Mouse (Mus musculus): ENCODE data around the gene Avil. TPM values are rescaled to one million over a fixed set of nuclear protein-coding genes. Genes with fewer than 3 reads are reported as not detected.

Gene Avil
- polyA plus RNA-seq, 1 experiment from 2014 or later = 10.7 TPM

- no peaks in the 10 kb centered on the region for H3K27me3 ChIP-seq (ENCODE audit: control insufficient read depth, insufficient read depth, low read length)
- WGBS = 78% methylated on average over 12 of the region's 12 CpGs
- no peak overlapping the region for H3K9ac ChIP-seq (ENCODE audit: low read length)
- no peaks in the 10 kb centered on the region for H3K9me3 ChIP-seq (ENCODE audit: control insufficient read depth, low read length)
- no peak overlapping the region for H3K4me2 ChIP-seq (replicated peaks; ENCODE audit: low read depth)
- no peak overlapping the region for H3K27ac ChIP-seq (replicated peaks)
- no peaks in the 10 kb centered on the region; the same call in 1 of the 2 replicates for H3K4me1 ChIP-seq (replicated peaks; ENCODE audit: control insufficient read depth, insufficient read depth)
- DNase-seq (ENCODE audit: low spot score) = no peak
- H3K36me3 ChIP-seq (ENCODE audit: control insufficient read depth, insufficient read depth, low read length) = no peaks in the 10 kb centered on the region
- no peak for ATAC-seq (ENCODE audit: low FRiP score, low TSS enrichment)
- TF ChIP-seq EP300 (optimal IDR thresholded peaks at IDR 0.05) (no peak), CTCF (IDR thresholded peaks at IDR 0.05; ENCODE audit: low read depth) (no peak)
- no peak overlapping the region for H3K4me3 ChIP-seq (ENCODE audit: low read depth, low read length)
These were observed 35.8 kb downstream of the Avil start for GRCm38 (mm10) chr10:127036273-127036672.

GRCm38 (mm10) chr10:127037641-127038040 is 37.1 kb downstream of the Avil start:
- H3K4me1 ChIP-seq (replicated peaks; ENCODE audit: control insufficient read depth, insufficient read depth) = no peaks in the 10 kb centered on the region; the same call in 1 of the 2 replicates
- no peaks in the 10 kb centered on the region for H3K9me3 ChIP-seq (ENCODE audit: control insufficient read depth, low read length)
- no peak for DNase-seq (ENCODE audit: low spot score)
- 76% methylated on average over 12 of the region's 12 CpGs for WGBS
- H3K4me2 ChIP-seq (replicated peaks; ENCODE audit: low read depth) = no peak overlapping the region
- no peak overlapping the region for H3K27ac ChIP-seq (replicated peaks)
- no peaks in the 10 kb centered on the region for H3K36me3 ChIP-seq (ENCODE audit: control insufficient read depth, insufficient read depth, low read length)
- no peak for TF ChIP-seq EP300 (optimal IDR thresholded peaks at IDR 0.05)
- no peak for TF ChIP-seq CTCF (IDR thresholded peaks at IDR 0.05; ENCODE audit: low read depth)
- no peak overlapping the region for H3K9ac ChIP-seq (ENCODE audit: low read length)
- no peaks in the 10 kb centered on the region for H3K27me3 ChIP-seq (ENCODE audit: control insufficient read depth, insufficient read depth, low read length)
- no peak overlapping the region for H3K4me3 ChIP-seq (ENCODE audit: low read depth, low read length)
- ATAC-seq (ENCODE audit: low FRiP score, low TSS enrichment) = no peak

- 2% methylated on average over 20 of the region's 20 CpGs for WGBS
- peak overlapping the region; percentile 65 for H3K27ac ChIP-seq (replicated peaks)
- peak; percentile 30; the same call in 1 of the 2 replicates for ATAC-seq (ENCODE audit: low FRiP score, low TSS enrichment)
These were observed 40.2 kb downstream of the Avil start for GRCm38 (mm10) chr10:127040569-127041214.

GRCm38 (mm10) chr10:127041274-127041766 is 40.8 kb downstream of the Avil start, which contains the start of the genes Mettl1 and Eef1akmt3:
Mettl1 (plus strand) TSS chr10:127041414.
Eef1akmt3 (minus strand) TSS chr10:127041513.
- WGBS = 0% methylated on average over 28 of the region's 28 CpGs
- Histone ChIP-seq H3K27ac (replicated peaks) (peak within 1 kb of the TSS; percentile 65), H3K4me1 (replicated peaks; ENCODE audit: control insufficient read depth, insufficient read depth) (no peaks in the 10 kb centered on the region; the same call in 1 of the 2 replicates), H3K36me3 (ENCODE audit: control insufficient read depth, insufficient read depth, low read length) (no peaks in the 10 kb centered on the region), H3K4me2 (replicated peaks; ENCODE audit: low read depth) (peak within 1 kb of the TSS; percentile 98), H3K4me3 (ENCODE audit: low read depth, low read length) (peak within 1 kb of the TSS; percentile 85), H3K9me3 (ENCODE audit: control insufficient read depth, low read length) (no peaks in the 10 kb centered on the region), H3K27me3 (ENCODE audit: control insufficient read depth, insufficient read depth, low read length) (no peaks in the 10 kb centered on the region), H3K9ac (ENCODE audit: low read length) (peak within 1 kb of the TSS; percentile 67)
- ATAC-seq (ENCODE audit: low FRiP score, low TSS enrichment) (peak; percentile 43), DNase-seq (ENCODE audit: low spot score) (peak; percentile 65)
- no peak; the same call in 1 of the 2 replicates for TF ChIP-seq CTCF (IDR thresholded peaks at IDR 0.05; ENCODE audit: low read depth)
- no peak for TF ChIP-seq EP300 (optimal IDR thresholded peaks at IDR 0.05)

More at GRCm38 (mm10) chr10:127040569-127041214, 40.2 kb downstream of the Avil start:
- peak overlapping the region; percentile 85 for H3K4me3 ChIP-seq (ENCODE audit: low read depth, low read length)
- TF ChIP-seq CTCF (IDR thresholded peaks at IDR 0.05; ENCODE audit: low read depth) = no peak
- no peak for TF ChIP-seq EP300 (optimal IDR thresholded peaks at IDR 0.05)
- H3K4me1 ChIP-seq (replicated peaks; ENCODE audit: control insufficient read depth, insufficient read depth) = no peaks in the 10 kb centered on the region; the same call in 1 of the 2 replicates
- H3K27me3 ChIP-seq (ENCODE audit: control insufficient read depth, insufficient read depth, low read length) = no peaks in the 10 kb centered on the region
- H3K9ac ChIP-seq (ENCODE audit: low read length) = peak overlapping the region; percentile 67
- no peaks in the 10 kb centered on the region for H3K9me3 ChIP-seq (ENCODE audit: control insufficient read depth, low read length)
- DNase-seq (ENCODE audit: low spot score) = peak; percentile 54
- peak overlapping the region; percentile 98 for H3K4me2 ChIP-seq (replicated peaks; ENCODE audit: low read depth)
- H3K36me3 ChIP-seq (ENCODE audit: control insufficient read depth, insufficient read depth, low read length) = no peaks in the 10 kb centered on the region

GRCm38 (mm10) chr10:127041774-127042338 is 41.3 kb downstream of the Avil start:
- Histone ChIP-seq H3K27ac (replicated peaks) (peak overlapping the region; percentile 65), H3K36me3 (ENCODE audit: control insufficient read depth, insufficient read depth, low read length) (no peaks in the 10 kb centered on the region), H3K4me3 (ENCODE audit: low read depth, low read length) (peak overlapping the region; percentile 85), H3K9me3 (ENCODE audit: control insufficient read depth, low read length) (no peaks in the 10 kb centered on the region), H3K4me1 (replicated peaks; ENCODE audit: control insufficient read depth, insufficient read depth) (no peaks in the 10 kb centered on the region; the same call in 1 of the 2 replicates), H3K4me2 (replicated peaks; ENCODE audit: low read depth) (peak overlapping the region; percentile 98), H3K27me3 (ENCODE audit: control insufficient read depth, insufficient read depth, low read length) (no peaks in the 10 kb centered on the region), H3K9ac (ENCODE audit: low read length) (peak overlapping the region; percentile 67)
- WGBS = under 1% methylated on average over 42 of the region's 44 CpGs
- peak; percentile 91 for DNase-seq (ENCODE audit: low spot score)
- peak; percentile 81 for ATAC-seq (ENCODE audit: low FRiP score, low TSS enrichment)
- TF ChIP-seq EP300 (optimal IDR thresholded peaks at IDR 0.05) (no peak), CTCF (IDR thresholded peaks at IDR 0.05; ENCODE audit: low read depth) (no peak)

All from stomach, postnatal 0 days (tissue).